Mouse (Mus musculus) liver, embryonic 14.5 days (tissue): ENCODE results near the gene Nckap5l.

ENCODE experiments used
- CTCF ChIP-seq: IDR thresholded peaks from 2 replicates; pipeline ENCODE4 v1.5.1; 2016; ENCODE audit warnings: antibody characterized with exemption, low read depth, control low read depth
- EP300 ChIP-seq: IDR thresholded peaks from 2 replicates; pipeline ENCODE4 v1.6.1; 2016; ENCODE audit warnings: antibody characterized with exemption, low read depth

DNA sequence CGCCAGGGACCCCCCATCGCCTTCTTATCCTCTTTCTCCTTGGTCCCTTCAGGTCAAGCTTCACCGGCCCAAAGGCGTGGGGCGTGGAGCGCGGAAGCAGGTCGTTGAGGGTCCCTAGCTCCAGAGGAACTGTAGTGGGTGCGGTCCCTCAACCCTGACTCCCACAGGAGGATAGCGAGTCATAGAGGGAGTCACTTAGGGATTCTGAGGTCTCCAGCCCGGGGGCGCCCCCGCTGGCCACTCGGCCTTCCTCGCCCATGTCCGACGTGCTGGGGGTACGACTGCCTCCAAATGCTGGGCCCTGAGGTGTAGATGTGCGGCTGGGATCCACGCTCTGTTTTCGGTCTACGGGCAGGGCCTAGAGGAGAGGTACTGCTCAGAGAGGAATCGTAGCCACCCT is 35.0 kb downstream of the Nckap5l start:
- TF ChIP-seq CTCF (no peak), EP300 (no peak)
